Mouse (Mus musculus) ES-Bruce4 (cell line): ENCODE data around the gene Slc25a21.

Source experiments
- CTCF ChIP-seq: IDR thresholded peaks from one replicate; pipeline ENCODE4 v1.8.1; 2011; ENCODE audit warnings: low read depth, low read length
- EP300 ChIP-seq: IDR thresholded peaks from 2 replicates; pipeline ENCODE4 v1.6.1; 2011; ENCODE audit warnings: low read depth, low read length; ENCODE audit not compliant: insufficient read depth
- POLR2A ChIP-seq: IDR thresholded peaks from one replicate; pipeline ENCODE4 v1.8.1; 2011; ENCODE audit warnings: low read length; ENCODE audit not compliant: insufficient read depth

- TF ChIP-seq EP300: no peak
- TF ChIP-seq CTCF: no peak
- TF ChIP-seq POLR2A: no peak
These were observed 398.4 kb downstream of the Slc25a21 start for GRCm38 (mm10) chr12:56798641-56799415.
